Mouse (Mus musculus): ENCODE results near the gene Nuak1.
"Not testable (repeated sequence)": the region's sequence is repeated elsewhere in the genome, so short reads cannot be mapped to it uniquely, and the experiment has no call there.

Nuak1 gene

GRCm38 (mm10) chr10:84440541-84441433 lies at the start of gene Nuak1:
Gene Nuak1 (minus strand): TSS chr10:84440597.
- DNase-seq, result peak; percentile 92

- no peak for DNase-seq
Observed at GRCm38 (mm10) chr10:84490115-84490514, 49.7 kb upstream of the Nuak1 start.

- peak; percentile 83 for DNase-seq
Observed at GRCm38 (mm10) chr10:84488315-84488714, 47.9 kb upstream of the Nuak1 start.

- no peak for DNase-seq
Observed at GRCm38 (mm10) chr10:84484661-84485060, 44.3 kb upstream of the Nuak1 start.

GRCm38 (mm10) chr10:84483553-84483952 lies 43.2 kb upstream of the Nuak1 start:
- no peak for DNase-seq

- DNase-seq, result no peak
Observed at GRCm38 (mm10) chr10:84483069-84483468, 42.7 kb upstream of the Nuak1 start.

- DNase-seq, result not testable (repeated sequence)
Observed at GRCm38 (mm10) chr10:84482418-84482817, 42.0 kb upstream of the Nuak1 start.

GRCm38 (mm10) chr10:84481327-84481671 lies 40.9 kb upstream of the Nuak1 start:
- DNase-seq, result no peak

- DNase-seq, result no peak
Observed at GRCm38 (mm10) chr10:84480667-84481326, 40.4 kb upstream of the Nuak1 start.

- DNase-seq, result no peak
Observed at GRCm38 (mm10) chr10:84480146-84480545, 39.7 kb upstream of the Nuak1 start.

GRCm38 (mm10) chr10:84477613-84478076 lies 37.2 kb upstream of the Nuak1 start:
- DNase-seq, result no peak

GRCm38 (mm10) chr10:84477045-84477612 lies 36.7 kb upstream of the Nuak1 start:
- DNase-seq, result no peak

GRCm38 (mm10) chr10:84467555-84468164 lies 27.3 kb upstream of the Nuak1 start:
- no peak for DNase-seq

GRCm38 (mm10) chr10:84465511-84465910 lies 25.1 kb upstream of the Nuak1 start:
- DNase-seq, result no peak

- no peak for DNase-seq
Observed at GRCm38 (mm10) chr10:84460420-84461101, 20.2 kb upstream of the Nuak1 start.

- no peak for DNase-seq
Observed at GRCm38 (mm10) chr10:84458094-84458493, 17.7 kb upstream of the Nuak1 start.

GRCm38 (mm10) chr10:84457539-84457938 lies 17.1 kb upstream of the Nuak1 start:
- DNase-seq, result no peak

- DNase-seq, result no peak
Observed at GRCm38 (mm10) chr10:84456632-84457320, 16.4 kb upstream of the Nuak1 start.

- DNase-seq, result no peak
Observed at GRCm38 (mm10) chr10:84451883-84452282, 11.5 kb upstream of the Nuak1 start.

GRCm38 (mm10) chr10:84450654-84451053 lies 10.3 kb upstream of the Nuak1 start:
- DNase-seq, result peak; percentile 88

GRCm38 (mm10) chr10:84449733-84450132 lies 9.3 kb upstream of the Nuak1 start:
- no peak for DNase-seq

GRCm38 (mm10) chr10:84447411-84447821 lies 7.0 kb upstream of the Nuak1 start:
- no peak for DNase-seq

All from thymus, postnatal 4 days (tissue).